Mouse (Mus musculus) cerebellum, adult 8-10 months (tissue): Measurements from ENCODE around the gene Krtcap3.

Experiments used
- DNase-seq: peaks from one replicate; pipeline ENCODE4 v3.0.0; 2022

The Krtcap3 gene

DNA sequence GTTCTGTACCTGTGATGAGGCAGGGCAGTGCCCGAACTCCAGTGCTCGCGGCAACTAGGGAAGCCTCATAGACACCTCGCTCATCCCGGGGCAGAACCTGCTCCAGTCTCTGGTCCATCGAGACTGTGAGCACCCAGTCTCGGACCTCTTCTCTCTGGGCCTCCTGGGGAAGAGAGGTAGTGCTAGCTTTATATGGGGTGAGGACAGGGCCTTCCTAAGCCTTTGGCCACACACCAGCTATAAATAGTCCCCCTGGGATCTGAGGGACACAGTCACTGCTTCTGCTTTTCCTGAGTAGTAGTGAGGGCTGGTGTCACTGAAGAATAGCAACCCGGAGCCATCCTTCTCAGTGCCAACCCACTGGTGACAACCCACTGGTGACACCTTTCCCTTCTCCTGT lies 2.3 kb downstream of the Krtcap3 start:
- no peak for DNase-seq

GRCm38 (mm10) chr5:31254452-31254851 lies 3.0 kb downstream of the Krtcap3 start:
- no peak for DNase-seq

DNA sequence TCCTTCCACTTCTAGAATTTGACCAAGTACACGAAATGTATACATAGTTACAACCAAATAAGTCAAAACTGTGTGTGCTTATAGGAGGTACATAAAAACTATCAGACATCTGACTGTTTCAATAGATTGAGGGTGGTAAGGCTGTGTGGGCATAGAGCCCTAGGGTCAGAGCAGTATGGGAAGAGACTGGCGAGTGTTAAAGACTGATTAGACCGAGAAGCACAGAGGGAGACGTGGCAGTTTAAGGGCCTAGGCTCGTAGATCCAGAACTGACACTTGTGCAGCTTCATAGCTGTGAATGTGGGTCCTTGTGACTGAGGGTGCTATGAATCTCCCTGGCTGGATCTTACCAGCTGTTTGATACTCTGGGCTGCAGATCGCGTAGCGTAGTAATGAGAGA lies 3.4 kb downstream of the Krtcap3 start:
- DNase-seq, result no peak

DNA sequence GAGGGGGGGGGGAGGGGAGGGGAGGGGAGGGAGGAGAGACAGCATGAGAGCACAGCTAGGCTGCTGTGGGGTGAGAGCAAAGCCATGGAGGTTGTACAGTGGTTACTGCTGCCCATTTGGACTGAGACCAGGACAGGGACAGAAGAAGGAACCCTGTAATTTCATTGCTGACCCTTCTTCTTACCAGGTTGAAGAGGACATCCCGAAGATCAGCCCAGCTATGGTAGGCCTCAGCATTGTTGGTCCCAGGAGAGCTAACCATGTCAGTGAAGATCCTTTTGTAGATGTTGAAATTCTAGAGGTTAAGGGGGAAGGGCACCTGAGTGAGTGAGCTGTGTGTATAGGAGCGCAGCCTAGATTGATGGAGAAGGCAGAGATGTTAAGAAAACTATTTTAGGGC lies 3.9 kb downstream of the Krtcap3 start:
- DNase-seq, result no peak

DNA sequence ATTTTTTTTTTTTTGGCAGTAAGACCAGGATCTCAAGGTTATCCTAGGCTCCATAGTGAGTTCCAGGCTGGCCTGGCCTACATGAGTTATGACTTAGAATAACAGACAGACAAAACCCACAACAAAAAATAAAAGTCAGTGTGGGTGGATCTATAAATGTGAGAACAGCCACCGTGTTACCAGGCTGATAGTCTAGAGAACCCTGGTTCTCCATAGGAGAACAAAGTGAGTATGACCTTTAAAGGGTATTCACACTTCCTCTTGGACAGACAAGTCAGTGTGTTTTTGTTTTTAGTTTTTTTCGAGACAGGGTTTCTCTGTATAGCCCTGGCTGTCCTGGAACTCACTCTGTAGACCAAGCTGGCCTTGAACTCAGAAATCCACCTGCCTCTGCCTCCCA lies 4.5 kb downstream of the Krtcap3 start:
- DNase-seq, result no peak

GRCm38 (mm10) chr5:31257616-31258015 lies 6.1 kb downstream of the Krtcap3 start:
- DNase-seq, result no peak

DNA sequence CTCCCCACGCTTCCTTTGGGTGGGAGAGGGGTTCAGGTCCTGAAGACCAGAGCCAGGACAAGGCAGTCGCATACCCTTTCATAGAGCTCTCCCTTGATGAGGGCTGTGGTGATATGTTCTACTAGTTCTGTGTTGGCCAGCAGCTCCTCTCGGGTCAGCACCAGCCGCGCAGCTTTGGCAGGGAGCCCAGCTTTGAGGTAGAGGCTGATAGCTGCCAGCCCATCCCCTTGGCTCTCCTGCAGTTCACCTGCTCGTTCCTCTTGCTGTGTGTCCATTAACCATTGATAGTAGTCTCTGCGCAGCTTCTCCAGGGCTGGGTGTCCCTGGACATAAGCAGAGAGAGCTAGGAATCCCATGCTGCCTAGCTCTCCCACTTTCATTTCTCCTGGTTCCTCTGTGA lies 14.6 kb downstream of the Krtcap3 start:
- DNase-seq, result no peak

- no peak for DNase-seq
These were observed 16.2 kb downstream of the Krtcap3 start for GRCm38 (mm10) chr5:31267686-31268085.

- DNase-seq, result no peak
These were observed 21.5 kb downstream of the Krtcap3 start for GRCm38 (mm10) chr5:31273018-31273417.

GRCm38 (mm10) chr5:31279245-31279988 lies 27.9 kb downstream of the Krtcap3 start:
- DNase-seq, result no peak

GRCm38 (mm10) chr5:31288225-31288624 lies 36.7 kb downstream of the Krtcap3 start:
- no peak for DNase-seq

DNA sequence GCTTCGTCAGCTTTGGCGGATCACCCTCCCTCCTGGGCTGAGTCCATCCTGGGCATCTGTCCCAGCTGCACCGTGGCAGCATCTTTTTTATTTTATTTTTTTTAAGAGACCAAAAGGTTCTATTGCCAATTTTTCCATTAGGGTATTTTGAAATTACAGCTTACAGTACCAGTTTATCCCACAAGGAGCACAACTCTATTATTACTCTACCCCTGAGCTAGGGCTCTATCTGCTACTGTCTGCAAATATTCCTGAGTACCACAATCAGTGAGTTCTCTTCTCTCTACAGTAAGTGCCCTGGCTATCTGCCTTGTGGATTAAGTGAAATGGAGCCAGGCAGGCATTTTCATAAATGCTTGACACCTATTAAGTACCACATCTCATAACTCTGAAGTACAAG lies 37.2 kb downstream of the Krtcap3 start:
- no peak for DNase-seq

- DNase-seq, result no peak
These were observed 38.2 kb downstream of the Krtcap3 start for GRCm38 (mm10) chr5:31289626-31290230.

- peak; percentile 94 for DNase-seq
These were observed 39.2 kb downstream of the Krtcap3 start, which contains the start of gene Ift172 for GRCm38 (mm10) chr5:31290521-31291360. Ift172 (minus strand) TSS chr5:31291116.

- no peak for DNase-seq
These were observed 39.8 kb downstream of the Krtcap3 start for GRCm38 (mm10) chr5:31291361-31291688.

DNA sequence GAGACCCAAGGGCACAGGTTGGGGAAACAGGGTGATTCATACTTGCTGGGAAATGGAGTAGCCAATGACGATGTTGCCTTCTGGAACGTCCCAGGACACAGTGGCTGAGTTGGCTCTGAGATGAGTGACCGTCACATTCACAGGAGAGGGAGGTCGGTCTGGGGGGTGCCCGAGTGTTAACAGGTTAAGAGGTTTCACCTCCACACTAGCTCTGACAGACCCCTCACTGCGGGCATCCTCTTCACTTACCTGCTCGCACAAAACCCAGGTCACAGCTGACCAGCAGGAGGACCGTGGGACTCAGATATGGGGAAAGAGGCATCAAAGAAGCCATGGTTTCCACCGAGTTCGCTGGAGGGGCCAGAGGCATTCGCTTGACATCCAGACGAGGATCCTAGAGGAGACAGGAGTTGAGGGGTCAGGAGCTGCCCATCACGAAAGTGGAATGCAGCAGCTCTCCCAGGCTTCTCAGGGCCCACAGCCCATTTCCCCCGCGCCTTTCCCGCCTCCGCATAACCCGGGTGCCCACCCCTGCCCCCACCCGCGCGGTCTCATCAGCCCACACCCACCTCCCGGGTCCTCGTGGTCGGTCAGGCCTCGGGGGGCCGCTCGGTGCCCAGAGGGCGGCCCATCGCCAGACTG lies 43.6 kb downstream of the Krtcap3 start:
- peak; percentile 33 for DNase-seq

DNA sequence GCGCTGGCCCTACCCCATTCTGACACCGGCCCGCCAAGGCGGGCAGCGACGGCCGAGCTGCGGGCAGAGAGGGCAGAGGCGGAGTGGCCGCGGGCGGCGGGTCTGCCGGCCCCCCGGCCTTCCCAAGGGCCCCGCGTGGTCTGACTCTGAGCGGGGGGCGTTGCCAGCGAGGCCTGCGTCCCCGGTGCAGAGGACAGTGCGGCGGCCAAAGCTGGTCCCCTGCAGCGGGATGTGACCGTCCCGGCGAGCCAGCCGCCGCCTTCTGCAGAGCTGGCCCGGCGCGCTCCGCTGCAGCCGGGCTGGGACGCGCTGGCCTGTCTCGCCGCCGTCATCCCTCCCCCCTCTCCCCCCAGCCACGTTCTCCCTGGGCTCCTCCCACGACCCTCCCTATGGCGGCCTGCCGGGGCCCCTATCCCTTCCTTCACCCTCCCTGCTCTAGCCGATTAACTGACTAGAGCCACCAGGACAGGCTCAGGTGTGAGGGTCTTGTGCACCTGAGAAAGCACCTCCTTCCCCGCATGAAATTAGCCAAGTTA lies 44.2 kb downstream of the Krtcap3 start, which contains the start of gene Fndc4:
Gene Fndc4 (minus strand): TSS at position 475 of the 536 bp plus-strand sequence.
- peak; percentile 58 for DNase-seq

DNA sequence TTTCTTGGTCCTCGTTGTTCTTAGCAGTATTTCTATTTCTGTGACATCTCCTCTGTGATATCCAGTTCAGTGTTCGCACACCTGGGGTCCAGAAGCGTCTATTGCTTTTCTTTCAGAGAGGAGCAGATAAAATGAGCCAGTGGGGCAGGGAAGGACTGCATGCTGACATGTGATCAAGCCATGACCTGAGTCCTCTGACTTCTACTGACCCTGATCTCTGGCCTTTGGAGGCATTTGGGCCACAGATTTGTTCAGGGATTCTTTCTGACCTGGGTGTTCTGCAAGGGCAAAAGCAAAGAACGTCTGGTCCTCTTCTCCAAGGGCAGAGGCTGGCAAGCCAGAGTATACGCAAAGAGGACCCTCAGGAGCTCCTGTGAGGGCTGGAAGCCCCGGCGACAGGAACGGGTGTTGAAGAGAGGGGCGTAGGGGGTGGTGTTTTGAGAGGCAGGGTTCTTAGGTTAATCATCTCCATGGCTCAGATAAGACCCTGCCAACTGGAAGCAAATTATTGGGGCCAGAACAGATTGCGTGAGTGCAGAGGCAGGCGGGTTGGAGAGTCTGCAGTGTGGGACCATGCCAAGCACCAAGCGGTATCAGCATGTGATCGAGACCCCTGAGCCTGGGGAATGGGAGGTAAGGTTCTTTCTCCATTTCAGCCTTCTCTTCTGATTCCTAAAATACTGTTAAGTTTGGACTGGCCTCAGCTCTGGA lies 45.7 kb downstream of the Krtcap3 start, which contains the start of gene Gckr:
Gene Gckr (plus strand): TSS at position 397 of the 711 bp plus-strand sequence.
- no peak for DNase-seq

DNA sequence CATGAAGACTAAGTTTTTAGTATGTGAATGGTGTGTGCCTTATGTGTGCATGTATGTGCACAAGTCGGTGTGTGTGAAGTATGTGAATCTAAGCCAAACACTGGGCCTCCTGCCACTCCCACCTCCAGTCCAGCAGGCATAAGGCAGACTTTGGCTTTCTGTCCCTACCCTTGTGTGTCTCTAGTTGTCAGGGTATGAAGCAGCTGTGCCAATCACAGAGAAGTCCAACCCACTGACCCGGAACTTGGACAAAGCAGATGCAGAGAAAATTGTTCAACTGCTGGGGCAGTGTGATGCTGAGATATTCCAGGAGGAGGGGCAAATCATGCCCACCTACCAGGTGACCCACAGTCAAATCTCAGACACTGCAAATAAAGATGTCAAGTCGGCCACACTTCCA lies 46.5 kb downstream of the Krtcap3 start:
- no peak for DNase-seq

GRCm38 (mm10) chr5:31298486-31298885 lies 47.0 kb downstream of the Krtcap3 start:
- DNase-seq, result no peak

- no peak for DNase-seq
These were observed 50.4 kb downstream of the Krtcap3 start for GRCm38 (mm10) chr5:31301866-31302265.
